Mouse (Mus musculus): ENCODE measurements around the gene Gm11596. TPM values are rescaled to one million over a fixed set of nuclear protein-coding genes. Genes with fewer than 3 reads are reported as not detected.

Gm11596 gene
- not detected in 2 replicates for polyA plus RNA-seq (2012; rRNA removed)

DNA sequence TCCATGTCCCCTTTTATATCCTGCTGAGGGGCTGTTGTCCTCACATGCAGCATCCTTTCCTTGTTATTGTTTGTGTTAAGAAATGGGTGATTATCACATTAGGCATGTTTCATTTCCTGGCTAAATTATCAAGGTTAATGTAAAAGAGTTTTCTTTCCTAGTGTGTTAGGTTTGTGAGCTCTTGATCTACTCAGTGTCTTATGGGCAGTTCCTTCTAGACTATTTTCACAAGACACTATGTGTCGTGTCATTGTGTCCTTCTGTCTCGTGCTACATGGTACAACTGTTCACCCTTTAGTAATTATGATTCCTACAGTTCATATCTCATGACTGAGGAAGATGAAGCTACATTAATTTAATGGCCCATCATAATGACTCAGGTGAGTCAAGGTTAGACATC, at the start of gene Gm11596:
Gene Gm11596, minus strand, starts transcription at position 101 of the 400 bp plus-strand sequence.

DNA sequence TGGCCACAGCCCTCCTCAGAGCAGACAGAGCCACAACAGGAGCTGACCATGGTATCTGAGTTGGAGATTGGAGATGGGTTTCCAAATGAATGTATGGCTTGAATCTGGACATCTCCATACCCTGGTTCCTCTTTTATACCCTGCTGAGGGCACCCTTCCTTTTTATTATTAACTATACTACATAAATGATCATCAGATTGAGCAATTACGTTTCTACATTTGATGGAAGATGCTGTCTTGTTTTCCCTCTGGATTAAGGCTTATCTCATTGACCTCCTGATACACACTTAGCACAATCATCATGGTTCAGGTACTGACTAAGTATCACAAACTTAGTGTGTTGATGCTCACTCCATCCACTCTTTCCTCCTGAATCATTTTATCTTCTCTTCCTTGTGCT, 44.7 kb upstream of the Gm11596 start, which contains the start of gene 2300003K06Rik:
Gene 2300003K06Rik, minus strand, starts transcription at position 101 of the 400 bp plus-strand sequence.

DNA sequence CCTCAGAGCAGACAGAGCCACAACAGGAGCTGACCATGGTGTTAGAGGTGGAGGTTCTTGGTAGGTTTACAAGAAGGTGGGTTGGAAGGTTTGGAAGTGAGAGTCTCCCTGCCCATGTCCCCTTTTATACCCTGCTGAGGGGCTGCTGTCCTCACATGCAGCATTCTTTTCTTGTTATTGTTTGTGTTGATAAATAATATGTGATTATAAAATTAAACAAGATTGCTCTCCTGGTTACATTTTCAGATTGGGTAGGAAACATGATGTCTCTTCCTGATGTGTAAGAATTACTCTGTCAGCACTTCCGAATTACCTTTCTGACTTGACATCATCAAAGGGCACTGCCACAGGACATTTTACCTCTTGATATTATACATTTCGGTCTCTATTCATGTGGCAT, 22.3 kb upstream of the Gm11596 start, which contains the start of gene Gm11564:
Gene Gm11564, minus strand, starts transcription at position 101 of the 400 bp plus-strand sequence.

DNA sequence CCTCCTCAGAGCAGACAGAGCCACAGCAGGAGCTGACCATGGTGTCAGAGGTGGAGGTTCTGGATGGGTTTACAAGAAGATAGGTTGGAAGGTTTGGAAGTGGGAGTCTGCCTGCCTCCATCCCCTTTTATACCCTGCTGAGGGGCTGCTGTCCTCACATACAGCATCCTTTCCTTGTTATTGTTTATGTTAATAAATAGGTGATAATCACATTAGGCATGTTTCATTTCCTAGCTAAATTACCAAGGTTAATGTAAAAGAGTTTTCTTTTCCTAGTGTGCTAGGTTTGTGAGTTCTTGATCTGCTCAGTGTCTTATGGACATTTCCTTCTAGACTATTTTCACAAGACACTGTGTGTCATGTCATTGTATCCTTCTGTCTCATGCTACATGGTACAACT, 16.5 kb upstream of the Gm11596 start, which contains the start of gene Krtap4-13:
Gene Krtap4-13, minus strand, starts transcription at position 101 of the 400 bp plus-strand sequence.

DNA sequence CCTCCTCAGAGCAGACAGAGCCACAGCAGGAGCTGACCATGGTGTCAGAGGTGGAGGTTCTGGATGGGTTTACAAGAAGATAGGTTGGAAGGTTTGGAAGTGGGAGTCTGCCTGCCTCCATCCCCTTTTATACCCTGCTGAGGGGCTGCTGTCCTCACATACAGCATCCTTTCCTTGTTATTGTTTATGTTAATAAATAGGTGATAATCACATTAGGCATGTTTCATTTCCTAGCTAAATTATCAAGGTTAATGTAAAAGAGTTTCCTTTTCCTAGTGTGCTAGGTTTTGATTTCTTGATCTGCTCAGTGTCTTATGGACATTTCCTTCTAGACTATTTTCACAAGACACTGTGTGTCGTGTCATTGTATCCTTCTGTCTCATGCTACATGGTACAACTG, 11.1 kb upstream of the Gm11596 start, which contains the start of gene Gm11554:
Gene Gm11554, minus strand, starts transcription at position 101 of the 400 bp plus-strand sequence.

DNA sequence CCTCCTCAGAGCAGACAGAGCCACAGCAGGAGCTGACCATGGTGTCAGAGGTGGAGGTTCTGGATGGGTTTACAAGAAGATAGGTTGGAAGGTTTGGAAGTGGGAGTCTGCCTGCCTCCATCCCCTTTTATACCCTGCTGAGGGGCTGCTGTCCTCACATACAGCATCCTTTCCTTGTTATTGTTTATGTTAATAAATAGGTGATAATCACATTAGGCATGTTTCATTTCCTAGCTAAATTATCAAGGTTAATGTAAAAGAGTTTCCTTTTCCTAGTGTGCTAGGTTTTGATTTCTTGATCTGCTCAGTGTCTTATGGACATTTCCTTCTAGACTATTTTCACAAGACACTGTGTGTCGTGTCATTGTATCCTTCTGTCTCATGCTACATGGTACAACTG, 5.6 kb upstream of the Gm11596 start, which contains the start of gene Gm11569:
Gene Gm11569, minus strand, starts transcription at position 101 of the 400 bp plus-strand sequence.

DNA sequence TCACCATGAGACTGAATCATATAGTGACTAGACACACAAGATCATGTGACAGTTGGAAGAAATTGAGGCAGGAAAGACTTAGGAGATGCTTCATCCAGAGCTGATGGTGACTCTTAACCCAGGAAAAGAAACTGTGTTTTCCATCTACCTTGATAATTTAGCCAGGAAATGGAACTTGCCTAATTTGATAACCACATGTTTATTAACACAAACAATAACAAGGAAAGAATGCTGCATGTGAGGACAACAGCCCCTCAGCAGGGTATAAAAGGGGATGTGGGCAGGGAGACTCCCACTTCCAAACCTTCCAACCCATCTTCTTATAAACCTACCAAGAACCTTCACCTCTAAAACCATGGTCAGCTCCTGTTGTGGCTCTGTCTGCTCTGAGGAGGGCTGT, 8.4 kb downstream of the Gm11596 start, which contains the start of gene Krtap4-9:
Gene Krtap4-9, plus strand, starts transcription at position 301 of the 400 bp plus-strand sequence.

DNA sequence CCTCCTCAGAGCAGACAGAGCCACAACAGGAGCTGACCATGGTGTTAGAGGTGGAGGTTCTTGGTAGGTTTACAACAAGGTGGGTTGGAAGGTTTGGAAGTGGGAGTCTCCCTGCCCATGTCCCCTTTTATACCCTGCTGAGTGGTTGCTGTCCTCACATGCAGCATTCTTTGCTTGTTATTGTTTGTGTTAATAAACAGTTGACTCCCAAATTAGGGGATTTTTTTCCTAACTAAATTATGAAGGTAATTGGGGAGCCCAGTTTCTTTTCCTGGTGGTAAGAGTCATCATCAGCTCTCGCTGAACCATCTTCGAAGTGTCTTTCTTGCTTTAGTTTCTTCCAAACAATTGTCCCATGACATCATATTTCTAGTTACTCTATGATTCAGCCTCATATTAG, 12.7 kb downstream of the Gm11596 start, which contains the start of gene Krtap4-8:
Gene Krtap4-8, minus strand, starts transcription at position 101 of the 400 bp plus-strand sequence.

DNA sequence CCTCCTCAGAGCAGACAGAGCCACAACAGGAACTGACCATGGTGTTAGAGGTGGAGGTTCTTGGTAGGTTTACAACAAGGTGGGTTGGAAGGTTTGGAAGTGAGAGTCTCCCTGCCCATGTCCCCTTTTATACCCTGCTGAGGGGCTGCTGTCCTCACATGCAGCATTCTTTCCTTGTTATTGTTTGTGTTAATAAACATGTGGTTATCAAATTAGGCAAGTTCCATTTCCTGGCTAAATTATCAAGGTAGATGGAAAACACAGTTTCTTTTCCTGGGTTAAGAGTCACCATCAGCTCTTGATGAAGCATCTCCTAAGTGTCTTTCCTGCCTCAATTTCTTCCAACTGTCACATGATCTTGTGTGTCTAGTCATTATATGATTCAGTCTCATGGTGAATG, 20.5 kb downstream of the Gm11596 start, which contains the start of gene Gm11595:
Gene Gm11595, minus strand, starts transcription at position 101 of the 400 bp plus-strand sequence.

Other genes starting within 250 kb of the Gm11596 start
- gene Krtap3-3, start 242.6 kb downstream of the Gm11596 start, polyA plus RNA-seq (2012; rRNA removed) = not detected in 2 replicates
- gene Krtap3-2, start 236.6 kb downstream of the Gm11596 start, polyA plus RNA-seq (2012; rRNA removed) = not detected in 2 replicates
- gene Gm11939, start 234.0 kb downstream of the Gm11596 start, polyA plus RNA-seq (2012; rRNA removed) = not detected in 2 replicates
- gene Krtap3-1, start 226.8 kb downstream of the Gm11596 start, polyA plus RNA-seq (2012; rRNA removed) = not detected in 2 replicates
- gene Krtap1-5, start 212.5 kb downstream of the Gm11596 start, polyA plus RNA-seq (2012; rRNA removed) = not detected in 2 replicates
- gene Krtap1-4, start 209.8 kb downstream of the Gm11596 start, polyA plus RNA-seq (2012; rRNA removed) = not detected in 2 replicates
- not detected in 2 replicates for gene Krtap1-3, start 202.1 kb downstream of the Gm11596 start, polyA plus RNA-seq (2012; rRNA removed)
- not detected in 2 replicates for gene Krtap9-3, start 195.4 kb downstream of the Gm11596 start, polyA plus RNA-seq (2012; rRNA removed)
- not detected in 2 replicates for gene Gm11938, start 190.2 kb downstream of the Gm11596 start, polyA plus RNA-seq (2012; rRNA removed)
- not detected in 2 replicates for gene Gm11937, start 183.3 kb downstream of the Gm11596 start, polyA plus RNA-seq (2012; rRNA removed)
- gene Krtap2-4, start 178.6 kb downstream of the Gm11596 start, polyA plus RNA-seq (2012; rRNA removed) = not detected in 2 replicates
- gene Gm11562, start 173.0 kb downstream of the Gm11596 start, polyA plus RNA-seq (2012; rRNA removed) = not detected in 2 replicates
- gene Krtap4-1, start 165.2 kb downstream of the Gm11596 start, polyA plus RNA-seq (2012; rRNA removed) = not detected in 2 replicates
- gene Krtap4-2, start 158.4 kb downstream of the Gm11596 start, polyA plus RNA-seq (2012; rRNA removed) = not detected in 2 replicates
- not detected in 2 replicates for gene Krtap4-7, start 149.4 kb downstream of the Gm11596 start, polyA plus RNA-seq (2012; rRNA removed)
- gene Gm11555, start 143.2 kb downstream of the Gm11596 start, polyA plus RNA-seq (2012; rRNA removed) = not detected in 2 replicates
- not detected in 2 replicates for gene Gm11563, start 134.5 kb downstream of the Gm11596 start, polyA plus RNA-seq (2012; rRNA removed)
- not detected in 2 replicates for gene Krtap4-6, start 127.5 kb downstream of the Gm11596 start, polyA plus RNA-seq (2012; rRNA removed)
- not detected in 2 replicates for gene Gm14190, start 102.7 kb downstream of the Gm11596 start, polyA plus RNA-seq (2012; rRNA removed)
- not detected in 2 replicates for gene Gm14180, start 59.2 kb downstream of the Gm11596 start, polyA plus RNA-seq (2012; rRNA removed)
- gene Gm11595, start 20.6 kb downstream of the Gm11596 start, polyA plus RNA-seq (2012; rRNA removed) = not detected in 2 replicates
- not detected in 2 replicates for gene Krtap4-8, start 12.8 kb downstream of the Gm11596 start, polyA plus RNA-seq (2012; rRNA removed)
- not detected in 2 replicates for gene Krtap4-9, start 8.3 kb downstream of the Gm11596 start, polyA plus RNA-seq (2012; rRNA removed)
- gene Gm11569, start 5.5 kb upstream of the Gm11596 start, polyA plus RNA-seq (2012; rRNA removed) = not detected in 2 replicates
- gene Gm11554, start 11.0 kb upstream of the Gm11596 start, polyA plus RNA-seq (2012; rRNA removed) = not detected in 2 replicates
- not detected in 2 replicates for gene Krtap4-13, start 16.4 kb upstream of the Gm11596 start, polyA plus RNA-seq (2012; rRNA removed)
- not detected in 2 replicates for gene Gm11564, start 22.2 kb upstream of the Gm11596 start, polyA plus RNA-seq (2012; rRNA removed)
- not detected in 2 replicates for gene 2300003K06Rik, start 44.6 kb upstream of the Gm11596 start, polyA plus RNA-seq (2012; rRNA removed)
- 0.09 and 0.10 TPM in 2 replicates for gene Krtap4-16, start 58.1 kb upstream of the Gm11596 start, polyA plus RNA-seq (2012; rRNA removed)
- gene Gm11568, start 64.5 kb upstream of the Gm11596 start, polyA plus RNA-seq (2012; rRNA removed) = not detected in 2 replicates
- not detected in 2 replicates for gene Gm11559, start 71.0 kb upstream of the Gm11596 start, polyA plus RNA-seq (2012; rRNA removed)
- gene Krtap9-1, start 79.9 kb upstream of the Gm11596 start, polyA plus RNA-seq (2012; rRNA removed) = not detected in 2 replicates
- gene Gm11567, start 85.7 kb upstream of the Gm11596 start, polyA plus RNA-seq (2012; rRNA removed) = not detected in 2 replicates
- gene Krtap31-1, start 114.5 kb upstream of the Gm11596 start, polyA plus RNA-seq (2012; rRNA removed) = not detected in 2 replicates
- gene Gm11565, start 121.3 kb upstream of the Gm11596 start, polyA plus RNA-seq (2012; rRNA removed) = not detected in 2 replicates
- not detected in 2 replicates for gene Krtap31-2, start 142.8 kb upstream of the Gm11596 start, polyA plus RNA-seq (2012; rRNA removed)
- gene Krtap9-5, start 155.0 kb upstream of the Gm11596 start, polyA plus RNA-seq (2012; rRNA removed) = not detected in 2 replicates
- gene Krtap29-1, start 185.6 kb upstream of the Gm11596 start, polyA plus RNA-seq (2012; rRNA removed) = not detected in 2 replicates
- gene Krtap16-1, start 193.1 kb upstream of the Gm11596 start, polyA plus RNA-seq (2012; rRNA removed) = not detected in 2 replicates
- not detected in 2 replicates for gene Krtap17-1, start 200.5 kb upstream of the Gm11596 start, polyA plus RNA-seq (2012; rRNA removed)
- not detected in 2 replicates for gene Krt33a, start 222.7 kb upstream of the Gm11596 start, polyA plus RNA-seq (2012; rRNA removed)
- not detected in 2 replicates for gene Krt33b, start 236.4 kb upstream of the Gm11596 start, polyA plus RNA-seq (2012; rRNA removed)
- gene Krt34, start 248.1 kb upstream of the Gm11596 start, polyA plus RNA-seq (2012; rRNA removed) = not detected in 2 replicates

Data from liver, embryonic 14 days (tissue).